In the genomic region with DNA sequence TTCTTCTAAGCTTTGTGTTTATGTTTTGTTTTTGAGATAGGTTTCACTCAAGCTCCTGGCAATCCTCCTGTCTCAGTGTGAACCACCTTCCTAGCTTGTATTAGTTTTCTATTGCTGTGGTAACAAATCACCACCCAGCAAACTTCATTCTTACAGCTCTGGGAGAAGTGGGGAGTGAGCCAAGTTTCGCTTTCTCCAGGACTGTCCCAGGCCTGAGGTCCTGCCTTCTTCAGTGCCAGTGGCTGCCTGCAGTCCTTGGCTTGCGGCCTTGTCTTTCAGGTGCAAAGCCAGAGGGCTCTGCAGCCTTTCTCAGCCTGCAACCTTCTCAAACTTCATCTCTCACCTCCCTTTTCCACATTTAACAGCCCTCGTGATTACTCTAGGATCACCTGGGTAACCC, we compare ENCODE assay signal across 10 mouse cellular contexts. TPM values are rescaled to one million over a fixed set of nuclear protein-coding genes. Genes with fewer than 3 reads are reported as not detected.
A peak's percentile ranks its signal among the peaks of the same experiment; 100 is the strongest.
DNase-seq lines count a peak whose midpoint lies in the region; ATAC-seq and TF ChIP-seq lines count a peak whose summit lies in the region.
"Had no signal": no experiment of that assay in that cellular context is flagged by ENCODE, and none has a peak within 500 bp of the region (broad histone marks: within the 10 kb centered on the region; RNA-seq: fewer than 3 reads in every experiment).

No protein-coding gene starts in this region.

- H3K79me2 ChIP-seq in liver, adult 2 months (ENCODE audit: control insufficient read depth, insufficient read depth, low read length) = no peaks in the 10 kb centered on the region

- no peak overlapping the region for H3K4me2 ChIP-seq in liver, embryonic 12.5 days
- no peak overlapping the region for H3K4me2 ChIP-seq in stomach, postnatal 0 days (replicated peaks; ENCODE audit: low read depth)

- no peaks in the 10 kb centered on the region for H3K9me3 ChIP-seq in liver, embryonic 12.5 days (replicated peaks)
- no peaks in the 10 kb centered on the region for H3K9me3 ChIP-seq in stomach, postnatal 0 days (ENCODE audit: control insufficient read depth, low read length)

- H3K4me3 ChIP-seq in gastrocnemius, adult 2 months = no peak overlapping the region; the same call in 1 of the 2 replicates
- no peak overlapping the region for H3K4me3 ChIP-seq in liver, adult 2 months (ENCODE audit: insufficient read depth, low read depth, low read length)
- no peak overlapping the region for H3K4me3 ChIP-seq in liver, embryonic 12.5 days
- no peak overlapping the region for H3K4me3 ChIP-seq in stomach, postnatal 0 days (ENCODE audit: low read depth, low read length)

- TF ChIP-seq POLR2A in liver, adult 2 months (IDR thresholded peaks at IDR 0.05; ENCODE audit: extremely low read depth, insufficient read depth, low read length) = no peak

- intact Hi-C loops in gastrocnemius, adult 2 months (cut with DNase I) = no loop called here

- H3K36me3 ChIP-seq in liver, adult 2 months (ENCODE audit: control insufficient read depth, insufficient read depth, low read length) = no peaks in the 10 kb centered on the region
- no peaks in the 10 kb centered on the region for H3K36me3 ChIP-seq in liver, embryonic 12.5 days
- H3K36me3 ChIP-seq in stomach, postnatal 0 days (ENCODE audit: control insufficient read depth, insufficient read depth, low read length) = no peaks in the 10 kb centered on the region

- DNase-seq in gastrocnemius, adult 2 months = peak; percentile 48
- DNase-seq in gastrocnemius, postnatal 4 days (ENCODE audit: low spot score in 2 of 2) = no peak
- DNase-seq in liver, adult 2 months (ENCODE audit: extremely low read depth, low read depth, low spot score) = peak; percentile 14
- DNase-seq in kidney, adult 9 months = peak; percentile 13
- DNase-seq in stomach, postnatal 0 days (ENCODE audit: low spot score) = peak; percentile 25
- DNase-seq in T-cell, adult 2 months (ENCODE audit: low spot score) = no peak
- DNase-seq: thymus, adult 18-20 months had no signal

- no peaks in the 10 kb centered on the region for H3K4me1 ChIP-seq in liver, adult 2 months (ENCODE audit: control insufficient read depth, insufficient read depth, low read length)
- no peaks in the 10 kb centered on the region for H3K4me1 ChIP-seq in liver, embryonic 12.5 days
- H3K4me1 ChIP-seq in stomach, postnatal 0 days (replicated peaks; ENCODE audit: control insufficient read depth, insufficient read depth) = no peaks in the 10 kb centered on the region

- no peak for ATAC-seq in liver, embryonic 12.5 days
- no peak for ATAC-seq in stomach, postnatal 0 days (ENCODE audit: low FRiP score, low TSS enrichment)
- no peak for ATAC-seq in erythroblast, adult 5-6 weeks (replicated peaks; ENCODE audit: low FRiP score, poor library complexity, severe bottlenecking)

- TF ChIP-seq CTCF in gastrocnemius, adult 2 months (IDR thresholded peaks at IDR 0.05) = no peak
- no peak for TF ChIP-seq CTCF in liver, adult 2 months (IDR thresholded peaks at IDR 0.05; ENCODE audit: low read depth, low read length)
- TF ChIP-seq CTCF in stomach, postnatal 0 days (IDR thresholded peaks at IDR 0.05; ENCODE audit: low read depth) = no peak

- no peaks in the 10 kb centered on the region for H3K27me3 ChIP-seq in liver, adult 2 months (ENCODE audit: control insufficient read depth, insufficient read depth, low read length)
- H3K27me3 ChIP-seq in liver, embryonic 12.5 days (replicated peaks) = no peaks in the 10 kb centered on the region
- no peaks in the 10 kb centered on the region for H3K27me3 ChIP-seq in stomach, postnatal 0 days (ENCODE audit: control insufficient read depth, insufficient read depth, low read length)

- no peak overlapping the region for H3K9ac ChIP-seq in liver, adult 2 months (ENCODE audit: low read depth, low read length)
- no peak overlapping the region for H3K9ac ChIP-seq in liver, embryonic 12.5 days
- H3K9ac ChIP-seq in stomach, postnatal 0 days (ENCODE audit: low read length) = no peak overlapping the region

- TF ChIP-seq EP300 in stomach, postnatal 0 days (optimal IDR thresholded peaks at IDR 0.05) = no peak

- H3K27ac ChIP-seq in gastrocnemius, adult 2 months = peak overlapping the region; percentile 41; the same call in 1 of the 2 replicates
- H3K27ac ChIP-seq in liver, adult 2 months (replicated peaks; ENCODE audit: insufficient read depth, low read depth, low read length) = no peak overlapping the region
- no peak overlapping the region for H3K27ac ChIP-seq in liver, embryonic 12.5 days
- H3K27ac ChIP-seq in stomach, postnatal 0 days (replicated peaks) = no peak overlapping the region

- 81% methylated on average over 3 of the region's 3 CpGs for WGBS in liver, adult 2 months
- 81% methylated on average over 3 of the region's 3 CpGs for WGBS in liver, embryonic 12.5 days (ENCODE audit: insufficient replicate concordance)
- WGBS in stomach, postnatal 0 days = 81% methylated on average over 3 of the region's 3 CpGs

RNA-seq across cellular contexts. Expression of a gene that starts 25.6 kb away (rescaled TPM):
- not detected for total RNA-seq in gastrocnemius, adult 2 months (2021)
- total RNA-seq in gastrocnemius, postnatal 4 days (2021) = 1 to 10 TPM in 1 of 2 experiments, under 1 TPM in 1; 0.49 to 1.0 TPM
- not detected in 2 replicates for total RNA-seq in liver, adult 2 months (2014; rRNA removed)
- polyA plus RNA-seq in liver, adult 2 months (2012; rRNA removed) = not detected in 2 replicates
- polyA plus RNA-seq in liver, embryonic 12.5 days (2016; fragmentation: Nextera tagmentation; extraction: Ambion mirVana) = 0.32 and 0.38 TPM in 2 replicates
- 4.5 and 4.7 TPM in 2 replicates for polyA plus RNA-seq in stomach, postnatal 0 days (2015; fragmentation: Nextera tagmentation; extraction: Ambion mirVana)
- not detected in 2 replicates for total RNA-seq in erythroblast, adult 5-6 weeks (2015; ENCODE audit: low replicate concordance)
- not detected in 2 replicates for total RNA-seq in erythroblast, adult 5-6 weeks (2017; ENCODE audit: low replicate concordance)
- total RNA-seq: common myeloid progenitor, adult 5-6 weeks had no signal

Comparison
In these comparisons a context has a peak if more than half of its experiments do, and no peak if none do; other contexts are left out.
1. DNase-seq: peak in gastrocnemius, adult 2 months (single experiment), liver, adult 2 months (single experiment), kidney, adult 9 months (single experiment) and stomach, postnatal 0 days (single experiment); none in gastrocnemius, postnatal 4 days (0 of 2) and T-cell, adult 2 months (single experiment).